Mouse (Mus musculus): Measurements from ENCODE around the gene Gm49340. TPM values are rescaled to one million over a fixed set of nuclear protein-coding genes. Genes with fewer than 3 reads are reported as not detected.

Gm49340 gene
- polyA plus RNA-seq, 1 experiment from 2014 or later = not detected

DNA sequence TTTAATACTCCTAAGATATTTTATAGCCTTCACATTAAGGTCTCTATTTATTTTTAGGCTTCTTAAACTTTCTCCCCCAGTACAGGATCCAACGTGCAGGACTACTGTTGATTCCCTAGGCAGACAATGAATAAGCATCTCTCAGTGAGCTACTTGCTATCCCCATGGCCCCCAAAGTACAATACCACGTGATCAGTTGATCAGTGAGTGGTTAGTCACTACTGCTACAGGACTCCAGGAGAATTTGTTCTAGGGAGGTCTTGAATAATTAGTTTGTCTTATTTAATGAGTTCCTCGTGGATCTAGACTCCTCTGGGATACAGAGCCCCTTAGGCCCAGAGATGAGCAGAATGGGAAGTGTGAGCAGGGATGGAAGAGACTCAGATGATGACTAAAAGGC, 20.9 kb downstream of the Gm49340 start, which contains the start of gene Olfr20:
TSS of gene Olfr20 (plus strand) at position 301 of the 400 bp plus-strand sequence.
- H3K4me2 ChIP-seq (ENCODE audit: low read depth, low read length) = no peak within 1 kb of the TSS
- H3K9me3 ChIP-seq (replicated peaks; ENCODE audit: control insufficient read depth, low read length) = no peaks in the 10 kb centered on the region
- no peak within 1 kb of the TSS for H3K27ac ChIP-seq (replicated peaks; ENCODE audit: low read depth, low read length)
- no peak within 1 kb of the TSS for H3K4me3 ChIP-seq (ENCODE audit: low read depth, low read length)
- no peak for ATAC-seq (replicated peaks; ENCODE audit: insufficient number of reproducible peaks, low FRiP score, low TSS enrichment, low read depth)
- no peak within 1 kb of the TSS for H3K9ac ChIP-seq (replicated peaks; ENCODE audit: low read length)
- H3K36me3 ChIP-seq (replicated peaks; ENCODE audit: control insufficient read depth, insufficient read depth, low read depth, low read length) = no peaks in the 10 kb centered on the region
- no peaks in the 10 kb centered on the region for H3K27me3 ChIP-seq (ENCODE audit: control insufficient read depth, insufficient read depth, low read length)
- no peaks in the 10 kb centered on the region for H3K4me1 ChIP-seq (ENCODE audit: control insufficient read depth, insufficient read depth, low read length)
- no peak for DNase-seq (ENCODE audit: low spot score)
- 49% methylated on average over 3 of the region's 3 CpGs for WGBS

DNA sequence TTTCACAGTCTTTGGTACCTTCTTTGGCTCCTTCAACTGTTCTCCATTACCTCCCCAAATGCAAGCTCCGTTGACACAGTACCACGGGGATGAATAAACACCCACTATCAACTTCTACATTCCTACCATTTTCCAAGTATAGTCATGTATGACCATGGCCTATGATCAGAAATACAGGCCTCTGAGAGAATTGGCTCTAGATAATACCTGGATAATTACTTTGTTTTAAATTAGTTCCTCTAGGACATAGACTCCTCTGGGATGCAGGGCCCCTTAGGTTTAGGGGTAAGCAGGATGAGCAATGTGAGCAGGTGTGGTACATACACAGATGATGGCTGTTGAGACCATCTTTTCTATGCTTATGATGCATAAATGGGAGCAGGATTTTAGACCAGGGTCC, 41.4 kb downstream of the Gm49340 start, which contains the start of gene Olfr376:
TSS of gene Olfr376 (plus strand) at position 301 of the 400 bp plus-strand sequence.
- H3K4me1 ChIP-seq (ENCODE audit: control insufficient read depth, insufficient read depth, low read length) = no peaks in the 10 kb centered on the region
- no peaks in the 10 kb centered on the region for H3K36me3 ChIP-seq (replicated peaks; ENCODE audit: control insufficient read depth, insufficient read depth, low read depth, low read length)
- no peak for DNase-seq (ENCODE audit: low spot score)
- no peak within 1 kb of the TSS for H3K27ac ChIP-seq (replicated peaks; ENCODE audit: low read depth, low read length)
- WGBS = 93% methylated on average over 2 of the region's 2 CpGs
- no peak within 1 kb of the TSS for H3K4me2 ChIP-seq (ENCODE audit: low read depth, low read length)
- H3K9ac ChIP-seq (replicated peaks; ENCODE audit: low read length) = no peak within 1 kb of the TSS
- no peaks in the 10 kb centered on the region for H3K9me3 ChIP-seq (replicated peaks; ENCODE audit: control insufficient read depth, low read length)
- H3K27me3 ChIP-seq (ENCODE audit: control insufficient read depth, insufficient read depth, low read length) = no peaks in the 10 kb centered on the region
- H3K4me3 ChIP-seq (ENCODE audit: low read depth, low read length) = no peak within 1 kb of the TSS
- ATAC-seq (replicated peaks; ENCODE audit: insufficient number of reproducible peaks, low FRiP score, low TSS enrichment, low read depth) = no peak

DNA sequence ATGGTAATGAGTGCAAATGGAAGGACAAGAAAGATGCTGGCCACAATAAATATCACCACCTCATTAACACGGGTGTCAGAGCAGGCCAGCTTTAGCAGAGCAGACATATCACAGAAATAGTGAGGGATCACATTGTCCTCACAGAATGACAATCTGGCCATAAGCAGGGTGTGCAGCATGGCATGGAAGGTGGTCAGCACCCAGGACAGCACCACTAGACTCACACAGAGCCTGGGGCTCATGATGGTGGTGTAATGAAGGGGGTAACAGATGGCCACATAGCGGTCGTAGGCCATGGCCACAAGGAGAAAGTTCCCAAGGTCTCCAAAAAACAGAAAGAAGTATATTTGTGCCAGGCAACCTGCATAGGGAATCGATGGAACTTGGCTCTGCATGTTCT, 65.8 kb downstream of the Gm49340 start:
- 71% methylated on average over 4 of the region's 4 CpGs for WGBS
- Histone ChIP-seq H3K9me3 (replicated peaks; ENCODE audit: control insufficient read depth, low read length) (no peaks in the 10 kb centered on the region), H3K4me2 (ENCODE audit: low read depth, low read length) (no peak overlapping the region), H3K27ac (replicated peaks; ENCODE audit: low read depth, low read length) (no peak overlapping the region), H3K9ac (replicated peaks; ENCODE audit: low read length) (no peak overlapping the region), H3K27me3 (ENCODE audit: control insufficient read depth, insufficient read depth, low read length) (no peaks in the 10 kb centered on the region), H3K36me3 (replicated peaks; ENCODE audit: control insufficient read depth, insufficient read depth, low read depth, low read length) (no peaks in the 10 kb centered on the region), H3K4me1 (ENCODE audit: control insufficient read depth, insufficient read depth, low read length) (no peaks in the 10 kb centered on the region), H3K4me3 (ENCODE audit: low read depth, low read length) (no peak overlapping the region)
- ATAC-seq (replicated peaks; ENCODE audit: insufficient number of reproducible peaks, low FRiP score, low TSS enrichment, low read depth) (no peak), DNase-seq (ENCODE audit: low spot score) (no peak)

DNA sequence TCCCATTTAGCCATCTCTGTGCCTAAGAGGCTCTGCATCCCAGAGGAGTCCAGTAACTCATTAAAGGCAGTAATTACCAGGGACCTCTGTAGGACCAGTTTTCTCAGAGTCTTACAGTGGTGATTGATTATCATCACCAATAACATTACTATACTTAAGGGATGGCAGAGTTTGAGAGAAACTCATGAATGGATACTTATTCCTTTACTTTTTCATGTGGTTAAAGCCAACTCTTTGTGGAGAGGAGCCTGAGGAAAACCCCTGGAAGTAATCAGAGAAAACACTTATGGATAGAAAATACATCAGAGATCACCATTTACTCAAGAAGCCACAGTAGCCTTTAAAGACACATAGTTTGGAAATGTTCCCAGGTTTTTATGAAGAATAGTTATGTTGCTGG, 70.0 kb downstream of the Gm49340 start, which contains the start of gene Olfr1:
TSS of gene Olfr1 (minus strand) at position 101 of the 400 bp plus-strand sequence.
- Histone ChIP-seq H3K9ac (replicated peaks; ENCODE audit: low read length) (no peak within 1 kb of the TSS), H3K4me1 (ENCODE audit: control insufficient read depth, insufficient read depth, low read length) (no peaks in the 10 kb centered on the region), H3K27me3 (ENCODE audit: control insufficient read depth, insufficient read depth, low read length) (no peaks in the 10 kb centered on the region), H3K4me3 (ENCODE audit: low read depth, low read length) (no peak within 1 kb of the TSS), H3K4me2 (ENCODE audit: low read depth, low read length) (no peak within 1 kb of the TSS), H3K36me3 (replicated peaks; ENCODE audit: control insufficient read depth, insufficient read depth, low read depth, low read length) (no peaks in the 10 kb centered on the region), H3K27ac (replicated peaks; ENCODE audit: low read depth, low read length) (no peak within 1 kb of the TSS), H3K9me3 (replicated peaks; ENCODE audit: control insufficient read depth, low read length) (no peaks in the 10 kb centered on the region)
- DNase-seq (ENCODE audit: low spot score) (no peak), ATAC-seq (replicated peaks; ENCODE audit: insufficient number of reproducible peaks, low FRiP score, low TSS enrichment, low read depth) (no peak)

Other genes with a start within 250 kb of the Gm49340 start
- gene Itgae, start 239.2 kb upstream of the Gm49340 start, polyA plus RNA-seq (2014; fragmentation: Nextera tagmentation; extraction: Ambion mirVana) = 0.06 and 0.17 TPM in 2 replicates
- gene Haspin, start 191.4 kb upstream of the Gm49340 start, polyA plus RNA-seq (2014; fragmentation: Nextera tagmentation; extraction: Ambion mirVana) = 20.1 and 21.6 TPM in 2 replicates
- gene P2rx5, start 169.3 kb upstream of the Gm49340 start, polyA plus RNA-seq (2014; fragmentation: Nextera tagmentation; extraction: Ambion mirVana) = 0.14 TPM in 1 of 2 replicates, not detected in the other
- gene Emc6, start 152.7 kb upstream of the Gm49340 start, polyA plus RNA-seq (2014; fragmentation: Nextera tagmentation; extraction: Ambion mirVana) = 112 and 115 TPM in 2 replicates
- gene Tax1bp3, start 152.7 kb upstream of the Gm49340 start, polyA plus RNA-seq (2014; fragmentation: Nextera tagmentation; extraction: Ambion mirVana) = 218 and 228 TPM in 2 replicates
- gene Ctns, start 130.7 kb upstream of the Gm49340 start, polyA plus RNA-seq (2014; fragmentation: Nextera tagmentation; extraction: Ambion mirVana) = 22.4 and 22.8 TPM in 2 replicates
- 0.93 and 1.0 TPM in 2 replicates for gene Shpk, start 130.3 kb upstream of the Gm49340 start, polyA plus RNA-seq (2014; fragmentation: Nextera tagmentation; extraction: Ambion mirVana)
- gene Trpv1, start 95.4 kb upstream of the Gm49340 start, polyA plus RNA-seq (2014; fragmentation: Nextera tagmentation; extraction: Ambion mirVana) = 0.15 and 0.29 TPM in 2 replicates
- 0.03 TPM in 1 of 2 replicates, not detected in the other for gene Trpv3, start 62.4 kb upstream of the Gm49340 start, polyA plus RNA-seq (2014; fragmentation: Nextera tagmentation; extraction: Ambion mirVana)
- gene Aspa, start 145 bp upstream of the Gm49340 start, polyA plus RNA-seq (2014; fragmentation: Nextera tagmentation; extraction: Ambion mirVana) = 0.32 and 0.79 TPM in 2 replicates
- not detected in 2 replicates for gene Spata22, start within 50 bp of the Gm49340 start, polyA plus RNA-seq (2014; fragmentation: Nextera tagmentation; extraction: Ambion mirVana)
- gene Olfr20, start 21.0 kb downstream of the Gm49340 start, polyA plus RNA-seq (2014; fragmentation: Nextera tagmentation; extraction: Ambion mirVana) = not detected in 2 replicates
- not detected in 2 replicates for gene Olfr376, start 41.5 kb downstream of the Gm49340 start, polyA plus RNA-seq (2014; fragmentation: Nextera tagmentation; extraction: Ambion mirVana)
- not detected in 2 replicates for gene Olfr1, start 69.9 kb downstream of the Gm49340 start, polyA plus RNA-seq (2014; fragmentation: Nextera tagmentation; extraction: Ambion mirVana)
- not detected in 2 replicates for gene Olfr378, start 98.7 kb downstream of the Gm49340 start, polyA plus RNA-seq (2014; fragmentation: Nextera tagmentation; extraction: Ambion mirVana)
- gene Olfr380, start 127.8 kb downstream of the Gm49340 start, polyA plus RNA-seq (2014; fragmentation: Nextera tagmentation; extraction: Ambion mirVana) = not detected in 2 replicates
- gene Olfr381, start 161.9 kb downstream of the Gm49340 start, polyA plus RNA-seq (2014; fragmentation: Nextera tagmentation; extraction: Ambion mirVana) = not detected in 2 replicates
- gene Olfr382, start 187.5 kb downstream of the Gm49340 start, polyA plus RNA-seq (2014; fragmentation: Nextera tagmentation; extraction: Ambion mirVana) = not detected in 2 replicates